In genomic region chr9:63462296-63462695, GRCm38 (mm10) we compare ENCODE assay signal across 8 mouse cellular contexts.
DNase-seq lines count a peak whose midpoint lies in the region; ATAC-seq and TF ChIP-seq lines count a peak whose summit lies in the region.

No protein-coding gene starts in this region.

- no peak for TF ChIP-seq POLR2A in kidney, adult 2 months (IDR thresholded peaks at IDR 0.05; ENCODE audit: low read depth, low read length)

- H3K36me3 ChIP-seq in kidney, adult 2 months (ENCODE audit: control insufficient read depth, insufficient read depth, low read length), result no peaks in the 10 kb centered on the region
- no peaks in the 10 kb centered on the region for H3K36me3 ChIP-seq in kidney, embryonic 14.5 days (ENCODE audit: control insufficient read depth, insufficient read depth, low read length)

- peak; percentile 74 for TF ChIP-seq CTCF in kidney, adult 2 months (conservative IDR thresholded peaks at IDR 0.05; ENCODE audit: insufficient read depth, insufficient read length, low read depth, low read length)

- no peak overlapping the region for H3K9ac ChIP-seq in kidney, embryonic 14.5 days (ENCODE audit: low read depth, low read length)

- intact Hi-C loops in heart, postnatal 14 days (cut with DNase I), result loop anchor here (1.0 to 10.0 kb wide), 2 partner anchors 327 to 383 kb away; no protein-coding TSS in a partner anchor
- intact Hi-C loops in left cerebral cortex, postnatal 10 days (cut with DNase I), result no loop called here

- no peak overlapping the region for H3K4me2 ChIP-seq in kidney, embryonic 14.5 days (replicated peaks; ENCODE audit: low read depth, low read length)

- no peaks in the 10 kb centered on the region for H3K9me3 ChIP-seq in kidney, embryonic 14.5 days (ENCODE audit: control insufficient read depth, low read length)

- 52% methylated on average over 2 of the region's 2 CpGs for WGBS in kidney, adult 2 months
- 75% methylated on average over 2 of the region's 2 CpGs for WGBS in kidney, embryonic 14.5 days

- no peak overlapping the region for H3K4me3 ChIP-seq in kidney, adult 2 months (ENCODE audit: insufficient read depth, low read depth, low read length)
- no peak overlapping the region for H3K4me3 ChIP-seq in kidney, embryonic 14.5 days (ENCODE audit: low read length)

- no peak overlapping the region for H3K27ac ChIP-seq in kidney, adult 2 months (ENCODE audit: insufficient read depth, low read depth, low read length)
- no peak overlapping the region for H3K27ac ChIP-seq in kidney, embryonic 14.5 days (ENCODE audit: low read depth, low read length)

- DNase-seq in kidney, adult 2 months, result peak; percentile 84
- DNase-seq in adrenal gland, adult (ENCODE audit: inconsistent age in 2 of 2, low spot score in 1 of 2), result peak; percentile 60 to 92
- DNase-seq in embryo, embryonic 10 days (ENCODE audit: low spot score), result peak; percentile 80
- DNase-seq in heart, postnatal 14 days, result peak; percentile 70 to 90
- peak; percentile 74 to 78 for DNase-seq in left cerebral cortex, postnatal 10 days (ENCODE audit: extremely low spot score in 1 of 2, low spot score in 2 of 2)
- DNase-seq in ovary, postnatal 10 days (ENCODE audit: low spot score), result peak; percentile 22
- peak; percentile 62 to 90 for DNase-seq in thymus, postnatal 10 days (ENCODE audit: low spot score in 2 of 2)

- ATAC-seq in kidney, embryonic 14.5 days (ENCODE audit: low FRiP score, low TSS enrichment), result no peak

- H3K27me3 ChIP-seq in kidney, adult 2 months (replicated peaks; ENCODE audit: control insufficient read depth, insufficient read depth, low read length), result no peaks in the 10 kb centered on the region
- no peaks in the 10 kb centered on the region for H3K27me3 ChIP-seq in kidney, embryonic 14.5 days (ENCODE audit: control insufficient read depth, insufficient read depth, low read length)

- no peaks in the 10 kb centered on the region for H3K4me1 ChIP-seq in kidney, adult 2 months (ENCODE audit: control insufficient read depth, insufficient read depth, low read length)
- H3K4me1 ChIP-seq in kidney, embryonic 14.5 days (ENCODE audit: control insufficient read depth, insufficient read depth, low read length), result no peaks in the 10 kb centered on the region

Comparison
In these comparisons a context has a peak if more than half of its experiments do, and no peak if none do; other contexts are left out.
1. DNase-seq: peak in every context shown above with its lines; median percentile 84 in kidney, adult 2 months; 80 in embryo, embryonic 10 days; 80 in heart, postnatal 14 days; 76 in adrenal gland, adult; 76 in left cerebral cortex, postnatal 10 days; 76 in thymus, postnatal 10 days; 22 in ovary, postnatal 10 days.